Mouse (Mus musculus) limb, embryonic 14.5 days (tissue): Measurements from ENCODE around the gene Tnfaip3. TPM values are rescaled to one million over a fixed set of nuclear protein-coding genes. Genes with fewer than 3 reads are reported as not detected.
A peak's percentile ranks its signal among the peaks of the same experiment; 100 is the strongest.

Experiments used
- ATAC-seq: fragments of 200-750 bp; cut with Nextera tagmentation; 2 replicates; pipeline ENCODE4 v1.8.0; 2017; ENCODE audit warnings: low read depth, moderate number of reproducible peaks, moderate TSS enrichment; ENCODE audit not compliant: low FRiP score
- DNase-seq: peaks from one replicate; pipeline ENCODE4 v3.0.0-alpha.2; 2015; ENCODE audit warnings: low spot score
- H3K27ac ChIP-seq: fragments of 300-500 bp; sonication (generic); replicated peaks from 2 replicates; pipeline ENCODE4 v1.5.1; 2014; ENCODE audit warnings: low read depth, mild to moderate bottlenecking, low read length, moderate library complexity, mixed read lengths
- H3K27me3 ChIP-seq: fragments of 300-500 bp; sonication (generic); 2 replicates; pipeline ENCODE4 v1.6.1; 2014; ENCODE audit warnings: low read length, mixed read lengths; ENCODE audit not compliant: control insufficient read depth, insufficient read depth
- H3K36me3 ChIP-seq: fragments of 300-500 bp; sonication (generic); 2 replicates; pipeline ENCODE4 v1.6.1; 2014; ENCODE audit warnings: mild to moderate bottlenecking, low read length, moderate library complexity, mixed read lengths; ENCODE audit not compliant: control insufficient read depth, insufficient read depth
- H3K4me1 ChIP-seq: fragments of 300-500 bp; sonication (generic); 2 replicates; pipeline ENCODE4 v1.6.1; 2014; ENCODE audit warnings: antibody characterized with exemption, low read length, mixed read lengths; ENCODE audit not compliant: control insufficient read depth, insufficient read depth
- H3K4me2 ChIP-seq: fragments of 300-500 bp; sonication (generic); replicated peaks from 2 replicates; pipeline ENCODE4 v1.6.1; 2014; ENCODE audit warnings: low read depth, mild to moderate bottlenecking, low read length, moderate library complexity; ENCODE audit not compliant: severe bottlenecking
- H3K4me3 ChIP-seq: fragments of 300-500 bp; sonication (generic); replicated peaks from 2 replicates; pipeline ENCODE4 v1.5.1; 2014; ENCODE audit warnings: low read length
- H3K9ac ChIP-seq: fragments of 300-500 bp; sonication (generic); 2 replicates; pipeline ENCODE4 v1.6.1; 2014; ENCODE audit warnings: mild to moderate bottlenecking, low read depth, low read length, moderate library complexity; ENCODE audit not compliant: severe bottlenecking
- H3K9me3 ChIP-seq: fragments of 300-500 bp; sonication (generic); 2 replicates; pipeline ENCODE4 v1.6.1; 2016; ENCODE audit warnings: low read length; ENCODE audit not compliant: control insufficient read depth
- POLR2A ChIP-seq: fragments of 200-500 bp; IDR thresholded peaks from 2 replicates; pipeline ENCODE4 v1.8.0; 2012; ENCODE audit warnings: inconsistent platforms, mild to moderate bottlenecking, moderate library complexity, borderline replicate concordance; ENCODE audit not compliant: insufficient read depth, insufficient read length; ENCODE audit errors: extremely low read depth
- WGBS: fragments of 180-500 bp; shearing (Covaris S2); extraction: QIAGEN DNeasy Blood & Tissue Kit; methylation state at CpG from one replicate; pipeline ENCODE4 v1.1.7; 2014; 5-methylcytosine and 5-hydroxymethylcytosine counted together
- polyA plus RNA-seq, 2 experiments: library from polyadenylated mRNA; depleted of rRNA in 1 of 2; stranded (reverse) in 1 of 2; unstranded in 1 of 2; fragments of >200 nt; fragmentation: Nextera tagmentation in 1 of 2; extraction: Ambion mirVana in 1 of 2; gene quantifications; 2 replicates each; pipeline versions ENCODE4 v1.2.1 to v1.2.3; 2012 to 2014

Gene Tnfaip3
- polyA plus RNA-seq, 2 experiments: 4.4 to 4.9 TPM

- no peak for TF ChIP-seq POLR2A
- ATAC-seq (no peak), DNase-seq (peak; percentile 64)
- no peak overlapping the region for H3K4me2 ChIP-seq
- H3K36me3 ChIP-seq: no peaks in the 10 kb centered on the region
- H3K4me3 ChIP-seq: no peak overlapping the region
- no peaks in the 10 kb centered on the region for H3K9me3 ChIP-seq
- H3K27me3 ChIP-seq: no peaks in the 10 kb centered on the region
- no peak overlapping the region for H3K9ac ChIP-seq
- WGBS: 20% methylated on average over 1 of the region's 1 CpGs
- H3K4me1 ChIP-seq: no peaks in the 10 kb centered on the region
- no peak overlapping the region for H3K27ac ChIP-seq
Observed at GRCm38 (mm10) chr10:18953706-18954071, 61.8 kb downstream of the Tnfaip3 start.

- Histone ChIP-seq H3K36me3 (no peaks in the 10 kb centered on the region), H3K27me3 (no peaks in the 10 kb centered on the region), H3K4me3 (no peak overlapping the region), H3K27ac (no peak overlapping the region), H3K4me1 (no peaks in the 10 kb centered on the region), H3K9me3 (no peaks in the 10 kb centered on the region), H3K9ac (no peak overlapping the region), H3K4me2 (no peak overlapping the region)
- DNase-seq (no peak), ATAC-seq (no peak)
- TF ChIP-seq POLR2A: no peak
Observed at GRCm38 (mm10) chr10:18953011-18953705, 62.3 kb downstream of the Tnfaip3 start.

Other genes with a start within 250 kb of the Tnfaip3 start
- 0.04 TPM in 1 of 2 replicates, not detected in the other for gene Gm4922, start 228.9 kb downstream of the Tnfaip3 start, polyA plus RNA-seq (2012; rRNA removed)
- not detected in 2 replicates for gene Gm4922, start 228.9 kb downstream of the Tnfaip3 start, polyA plus RNA-seq (2014; fragmentation: Nextera tagmentation; extraction: Ambion mirVana)
- 166 and 196 TPM in 2 replicates for gene Perp, start 170.6 kb downstream of the Tnfaip3 start, polyA plus RNA-seq (2012; rRNA removed)
- 466 and 598 TPM in 2 replicates for gene Perp, start 170.6 kb downstream of the Tnfaip3 start, polyA plus RNA-seq (2014; fragmentation: Nextera tagmentation; extraction: Ambion mirVana)